Mouse (Mus musculus): ENCODE measurements around the gene Gm10439. TPM values are rescaled to one million over a fixed set of nuclear protein-coding genes. Genes with fewer than 3 reads are reported as not detected.
"Not testable (repeated sequence)": the region's sequence is repeated elsewhere in the genome, so short reads cannot be mapped to it uniquely, and the experiment has no call there.

Gene Gm10439
- not detected in 2 replicates for polyA plus RNA-seq (2014; fragmentation: Nextera tagmentation; extraction: Ambion mirVana)

GRCm38 (mm10) chrX:149594270-149594669 lies at the start of gene Gm10439:
Gm10439 (plus strand) TSS chrX:149594570.
- not testable (repeated sequence) for H3K27me3 ChIP-seq (ENCODE audit: control insufficient read depth, insufficient read depth, low read length); H3K4me1 ChIP-seq (ENCODE audit: control insufficient read depth, insufficient read depth, low read length); H3K36me3 ChIP-seq (ENCODE audit: control insufficient read depth, insufficient read depth, low read length); H3K4me2 ChIP-seq (ENCODE audit: low read depth); ATAC-seq (ENCODE audit: insufficient read depth, low FRiP score, low TSS enrichment); H3K9ac ChIP-seq (ENCODE audit: low read length); H3K9me3 ChIP-seq (ENCODE audit: control insufficient read depth, low read length); H3K4me3 ChIP-seq (ENCODE audit: low read depth, low read length); DNase-seq (ENCODE audit: low spot score); H3K27ac ChIP-seq (ENCODE audit: low read depth, low read length)
- WGBS = no CpG with 5 or more reads among the region's 6 CpGs

Other genes starting within 250 kb of the Gm10439 start
- not detected in 2 replicates for gene Gm15085, start 147.0 kb upstream of the Gm10439 start, polyA plus RNA-seq (2014; fragmentation: Nextera tagmentation; extraction: Ambion mirVana)
- not detected in 2 replicates for gene Gm15097, start 189.9 kb downstream of the Gm10439 start, polyA plus RNA-seq (2014; fragmentation: Nextera tagmentation; extraction: Ambion mirVana)